Mouse (Mus musculus) activated CD4-positive, CD25-positive, alpha-beta regulatory T cell, adult 4 months (primary cell): ENCODE data around the gene Pigw. TPM values are rescaled to one million over a fixed set of nuclear protein-coding genes. Genes with fewer than 3 reads are reported as not detected.

ENCODE experiments used
- polyA plus RNA-seq, 2 experiments: library from polyadenylated mRNA; unstranded; fragments of 100-300 nt; shearing (Covaris generic); gene quantifications; one replicate each; pipeline ENCODE4 v1.2.1; 2017

Pigw gene
- polyA plus RNA-seq, 2 experiments from 2014 or later = 1.5 to 3.2 TPM

Other genes with a start within 250 kb of the Pigw start
- gene Mrm1, start 60.8 kb downstream of the Pigw start, polyA plus RNA-seq = 1 to 10 TPM; 7.5 to 7.6 TPM
- gene Dhrs11, start 51.3 kb downstream of the Pigw start, polyA plus RNA-seq = 1 to 10 TPM; 9.0 to 9.1 TPM
- 100 to 1,000 TPM in 1 of 2 experiments, 10 to 100 TPM in 1; 84.9 to 107 TPM for gene Ggnbp2, start 9.5 kb downstream of the Pigw start, polyA plus RNA-seq
- gene Myo19, start 137 bp downstream of the Pigw start, polyA plus RNA-seq = 1 to 10 TPM; 2.3 to 3.2 TPM
- 10 to 100 TPM; 34.7 to 35.7 TPM for gene Znhit3, start 36.1 kb upstream of the Pigw start, polyA plus RNA-seq
- not detected for gene Car4, start 77.5 kb upstream of the Pigw start, polyA plus RNA-seq